Comparison of ENCODE assay signal across 19 mouse cellular contexts in genomic region chr11:116705204-116705608, GRCm38 (mm10). TPM values are rescaled to one million over a fixed set of nuclear protein-coding genes. Genes with fewer than 3 reads are reported as not detected.
A peak's percentile ranks its signal among the peaks of the same experiment; 100 is the strongest.
DNase-seq lines count a peak whose midpoint lies in the region; TF ChIP-seq lines count a peak whose summit lies in the region.
"Had no signal": no experiment of that assay in that cellular context is flagged by ENCODE, and none has a peak within 500 bp of the region (broad histone marks: within the 10 kb centered on the region; RNA-seq: fewer than 3 reads in every experiment).

No protein-coding gene starts in this region.

- H3K9me3 ChIP-seq in MEL (replicated peaks; ENCODE audit: insufficient read depth, low read length) = no peaks in the 10 kb centered on the region
- H3K9me3 ChIP-seq: G1E; hindbrain, embryonic 10.5 days; liver, embryonic 15.5 days; midbrain, embryonic 15.5 days had no signal

- TF ChIP-seq RAD21 in MEL (IDR thresholded peaks at IDR 0.05; ENCODE audit: low read depth, low read length) = no peak

- no peak overlapping the region for H3K4me3 ChIP-seq in heart, adult 2 months
- H3K4me3 ChIP-seq in MEL (ENCODE audit: control insufficient read depth in 1 of 2, insufficient read depth in 1 of 2, low read depth in 2 of 2, low read length in 2 of 2) = no peak overlapping the region
- no peak overlapping the region for H3K4me3 ChIP-seq in cerebellum, adult 2 months (replicated peaks; ENCODE audit: insufficient read depth, low read depth, low read length)
- H3K4me3 ChIP-seq: hindbrain, embryonic 10.5 days; liver, embryonic 15.5 days; megakaryocyte, embryonic 14.5 days; midbrain, embryonic 15.5 days had no signal

- no peaks in the 10 kb centered on the region for H3K4me1 ChIP-seq in heart, adult 2 months (ENCODE audit: control insufficient read depth, insufficient read depth, low read length)
- H3K4me1 ChIP-seq in MEL (ENCODE audit: control insufficient read depth in 1 of 2, insufficient read depth in 2 of 2, low read length in 2 of 2) = no peaks in the 10 kb centered on the region
- no peaks in the 10 kb centered on the region for H3K4me1 ChIP-seq in cerebellum, adult 2 months (ENCODE audit: control insufficient read depth, insufficient read depth, low read length)
- H3K4me1 ChIP-seq: hindbrain, embryonic 10.5 days; liver, embryonic 15.5 days; midbrain, embryonic 15.5 days had no signal

- intact Hi-C loops in heart, adult 2 months (cut with DNase I) = no loop called here
- intact Hi-C loops in heart, postnatal 36 days (cut with DNase I) = loop anchor here (2.0 kb wide), 1 partner anchor 16 kb away; no protein-coding TSS in a partner anchor

- H3K27me3 ChIP-seq in heart, adult 2 months (ENCODE audit: control insufficient read depth, insufficient read depth, low read length) = no peaks in the 10 kb centered on the region
- no peaks in the 10 kb centered on the region; a peak in 1 of 4 replicates for H3K27me3 ChIP-seq in MEL (ENCODE audit: control insufficient read depth in 1 of 2, insufficient read depth in 2 of 2, low read length in 2 of 2)
- no peaks in the 10 kb centered on the region for H3K27me3 ChIP-seq in cerebellum, adult 2 months (ENCODE audit: control insufficient read depth, insufficient read depth, low read length)
- H3K27me3 ChIP-seq: liver, embryonic 15.5 days; midbrain, embryonic 15.5 days had no signal

- no peaks in the 10 kb centered on the region for H3K79me2 ChIP-seq in heart, adult 2 months (replicated peaks; ENCODE audit: control insufficient read depth, insufficient read depth, low read length)
- H3K79me2 ChIP-seq in MEL (ENCODE audit: control insufficient read depth, insufficient read depth, low read length, poor library complexity) = no peaks in the 10 kb centered on the region

- DNase-seq in heart, adult 2 months = peak in 1 of 2 experiments; percentile 35
- no peak for DNase-seq in heart, postnatal 36 days
- peak; percentile 14 for DNase-seq in A20 (ENCODE audit: low read depth, low spot score)
- peak; percentile 61 for DNase-seq in MEL (ENCODE audit: low read depth, low spot score)
- DNase-seq in lung, postnatal 10 days = peak; percentile 73
- no peak for DNase-seq in cerebellum, adult 11 months
- DNase-seq in adrenal gland, postnatal 25 days = no peak
- no peak for DNase-seq in cerebellum, adult 2 months
- DNase-seq: adrenal gland, postnatal 14 days; cerebellum, postnatal 14 days; kidney, adult 8-10 months; right cerebral cortex, adult 18-20 months had no signal

- no peak for TF ChIP-seq EP300 in heart, adult 2 months (IDR thresholded peaks at IDR 0.05; ENCODE audit: insufficient read depth, low read depth, low read length)
- TF ChIP-seq EP300 in MEL (IDR thresholded peaks at IDR 0.05; ENCODE audit: low read depth in 1 of 2, low read length in 2 of 2) = no peak

- no peak overlapping the region for H3K9ac ChIP-seq in heart, adult 2 months (ENCODE audit: low read depth, low read length)
- H3K9ac ChIP-seq in MEL (ENCODE audit: control insufficient read depth, low read depth, low read length, poor library complexity, severe bottlenecking) = no peak overlapping the region
- H3K9ac ChIP-seq: liver, embryonic 15.5 days; midbrain, embryonic 15.5 days had no signal

- no peak for TF ChIP-seq CTCF in heart, adult 2 months (IDR thresholded peaks at IDR 0.05)
- TF ChIP-seq CTCF in MEL (IDR thresholded peaks at IDR 0.05 in 2 of 3, conservative IDR thresholded peaks at IDR 0.05 in 1 of 3; ENCODE audit: control insufficient read depth in 1 of 3, insufficient read depth in 1 of 3, low read depth in 2 of 3, low read length in 3 of 3, poor library complexity in 1 of 3, severe bottlenecking in 1 of 3) = no peak
- TF ChIP-seq CTCF in cerebellum, adult 2 months (IDR thresholded peaks at IDR 0.05; ENCODE audit: borderline replicate concordance, insufficient read depth, low read depth, low read length) = no peak

- WGBS in heart, adult 2 months = 60% methylated on average over 10 of the region's 10 CpGs
- 88% methylated on average over 10 of the region's 10 CpGs for WGBS in cerebellum, adult 2 months

- no peaks in the 10 kb centered on the region for H3K36me3 ChIP-seq in heart, adult 2 months (ENCODE audit: control insufficient read depth, insufficient read depth, low read length)
- no peaks in the 10 kb centered on the region for H3K36me3 ChIP-seq in MEL (ENCODE audit: control insufficient read depth in 1 of 2, insufficient read depth in 2 of 2, low read length in 2 of 2)
- H3K36me3 ChIP-seq: G1E; hindbrain, embryonic 10.5 days; liver, embryonic 15.5 days; midbrain, embryonic 15.5 days had no signal

- no peak for TF ChIP-seq POLR2A in heart, adult 2 months (IDR thresholded peaks at IDR 0.05; ENCODE audit: insufficient read depth, low read depth, low read length)
- no peak for TF ChIP-seq POLR2A in MEL (IDR thresholded peaks at IDR 0.05; ENCODE audit: control insufficient read depth in 1 of 2, insufficient read depth in 1 of 2, low read depth in 1 of 2, low read length in 2 of 2, poor library complexity in 1 of 2)
- TF ChIP-seq POLR2A in cerebellum, adult 2 months (IDR thresholded peaks at IDR 0.05; ENCODE audit: borderline replicate concordance, insufficient read depth, low read length) = no peak

- H3K27ac ChIP-seq in heart, adult 2 months = peak overlapping the region; percentile 64
- H3K27ac ChIP-seq in MEL (ENCODE audit: control insufficient read depth, low read depth, low read length) = no peak overlapping the region
- no peak overlapping the region for H3K27ac ChIP-seq in cerebellum, adult 2 months (ENCODE audit: insufficient read depth, low read length)
- H3K27ac ChIP-seq: hindbrain, embryonic 10.5 days; liver, embryonic 15.5 days; midbrain, embryonic 15.5 days had no signal

TF ChIP-seq in MEL, 35 proteins besides CTCF, POLR2A, EP300 and RAD21:
- TF ChIP-seq MAFK (IDR thresholded peaks at IDR 0.05; ENCODE audit: borderline replicate concordance, low read depth, low read length) (no peak), NRF1 (IDR thresholded peaks at IDR 0.05; ENCODE audit: insufficient read depth, low read depth, low read length, poor library complexity, severe bottlenecking) (no peak), ZMIZ1 (IDR thresholded peaks at IDR 0.05; ENCODE audit: low read depth, low read length) (no peak), POLR2AphosphoS2 (IDR thresholded peaks at IDR 0.05; ENCODE audit: low read length) (no peak), TAL1 (IDR thresholded peaks at IDR 0.05; ENCODE audit: low read length) (no peak), UBTF (IDR thresholded peaks at IDR 0.05; ENCODE audit: borderline replicate concordance, insufficient read depth, low read depth, low read length) (no peak), MYB (IDR thresholded peaks at IDR 0.05; ENCODE audit: low read depth, low read length) (no peak), ZKSCAN1 (IDR thresholded peaks at IDR 0.05; ENCODE audit: low read depth, low read length) (no peak), CHD1 (IDR thresholded peaks at IDR 0.05; ENCODE audit: low read depth, low read length) (no peak), ELF1 (IDR thresholded peaks at IDR 0.05; ENCODE audit: low read depth, low read length) (no peak), MEF2A (IDR thresholded peaks at IDR 0.05; ENCODE audit: extremely low read depth, insufficient replicate concordance, low read depth, low read length, poor library complexity, severe bottlenecking) (no peak), MAX (IDR thresholded peaks at IDR 0.05; ENCODE audit: low read length) (no peak), USF2 (IDR thresholded peaks at IDR 0.05; ENCODE audit: borderline replicate concordance in 1 of 2, insufficient read depth in 1 of 2, low read depth in 1 of 2, low read length in 2 of 2) (no peak), CHD2 (IDR thresholded peaks at IDR 0.05; ENCODE audit: low read length) (no peak), SMC3 (IDR thresholded peaks at IDR 0.05; ENCODE audit: low read depth, low read length) (no peak), TCF12 (IDR thresholded peaks at IDR 0.05; ENCODE audit: low read depth, low read length) (no peak), E2F4 (IDR thresholded peaks at IDR 0.05; ENCODE audit: borderline replicate concordance, low read depth, low read length) (no peak)

RNA-seq across cellular contexts. Expression of gene Cygb, which starts 51.1 kb away (rescaled TPM):
- 10 to 100 TPM; 42.5 to 50.3 TPM for total RNA-seq in heart, adult 2 months (2021)
- polyA plus RNA-seq in heart, adult 2 months (2012; rRNA removed) = 55.0 and 66.1 TPM in 2 replicates
- total RNA-seq in heart, postnatal 36 days (2021) = 10 to 100 TPM; 39.8 to 50.8 TPM
- 2.1 and 2.2 TPM in 2 replicates for total RNA-seq in MEL (2012; rRNA removed)
- polyA plus RNA-seq in MEL (2012; ENCODE audit: insufficient read depth in 1 of 2, insufficient read length in 2 of 2, low read depth in 1 of 2, low replicate concordance in 2 of 2, missing spikeins in 1 of 2) = 1 to 10 TPM in 1 of 2 experiments, not detected in 1; 8.7 TPM
- total RNA-seq in adrenal gland, postnatal 25 days (2021) = 18.7 and 25.4 TPM in 2 replicates
- 105 and 113 TPM in 2 replicates for polyA plus RNA-seq in cerebellum, adult 2 months (2012; rRNA removed)
- total RNA-seq: G1E; granulocyte monocyte progenitor cell, adult 5-6 weeks had no signal
- polyA plus RNA-seq: activated CD4-positive, CD25-positive, alpha-beta regulatory T cell, adult 4 months had no signal

RNA-seq across cellular contexts. Expression of gene Prcd, which starts 51.9 kb away (rescaled TPM):
- total RNA-seq in heart, adult 2 months (2021) = 1 to 10 TPM; 1.1 to 1.3 TPM
- polyA plus RNA-seq in heart, adult 2 months (2012; rRNA removed) = 0.76 and 1.1 TPM in 2 replicates
- 1 to 10 TPM in 1 of 2 experiments, under 1 TPM in 1; 0.97 to 1.8 TPM for total RNA-seq in heart, postnatal 36 days (2021)
- 50.0 and 72.2 TPM in 2 replicates for total RNA-seq in MEL (2012; rRNA removed)
- polyA plus RNA-seq in MEL (2012; ENCODE audit: insufficient read depth in 1 of 2, insufficient read length in 2 of 2, low read depth in 1 of 2, low replicate concordance in 2 of 2, missing spikeins in 1 of 2) = 10 to 100 TPM in 1 of 2 experiments, not detected in 1; 44.4 TPM
- 9.2 and 13.0 TPM in 2 replicates for total RNA-seq in adrenal gland, postnatal 25 days (2021)
- polyA plus RNA-seq in cerebellum, adult 2 months (2012; rRNA removed) = 13.7 and 14.2 TPM in 2 replicates
- total RNA-seq: granulocyte monocyte progenitor cell, adult 5-6 weeks had no signal
- polyA plus RNA-seq: activated CD4-positive, CD25-positive, alpha-beta regulatory T cell, adult 4 months had no signal

Comparison
In these comparisons a context has a peak if more than half of its experiments do, and no peak if none do; other contexts are left out.
1. DNase-seq: peak in A20 (single experiment), MEL (single experiment) and lung, postnatal 10 days (single experiment); none in heart, postnatal 36 days (0 of 2), cerebellum, adult 11 months (single experiment), adrenal gland, postnatal 25 days (single experiment) and cerebellum, adult 2 months (0 of 2).